Mouse (Mus musculus): ENCODE data around the gene Hhipl1. TPM values are rescaled to one million over a fixed set of nuclear protein-coding genes. Genes with fewer than 3 reads are reported as not detected.

Hhipl1 gene
- polyA plus RNA-seq, 1 experiment from 2014 or later = 0.82 TPM

DNA sequence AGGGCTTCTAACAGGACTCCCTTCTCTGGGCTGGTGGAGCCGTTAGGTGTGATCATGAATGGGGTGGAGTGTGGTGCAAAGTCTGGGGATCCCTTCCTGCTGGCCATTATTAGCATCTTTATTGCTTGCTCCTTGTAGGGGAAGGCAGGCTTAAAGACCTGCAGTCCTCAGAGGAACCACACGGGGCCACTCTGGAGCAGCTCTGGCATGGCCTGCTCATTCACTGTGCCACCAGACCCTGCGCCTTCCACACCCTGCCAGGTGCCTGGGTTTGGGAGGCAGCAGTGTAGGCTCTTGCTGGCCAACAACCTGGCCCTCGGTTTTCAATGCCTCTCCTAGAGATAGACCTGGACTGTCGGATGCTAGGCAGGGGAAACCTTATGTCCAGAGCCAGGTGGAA lies 57.7 kb downstream of the Hhipl1 start:
- Histone ChIP-seq H3K9ac (no peak overlapping the region), H3K27me3 (ENCODE audit: insufficient read depth, low read length) (no peaks in the 10 kb centered on the region), H3K4me3 (ENCODE audit: low read depth, low read length) (no peak overlapping the region), H3K36me3 (ENCODE audit: insufficient read depth) (no peaks in the 10 kb centered on the region), H3K27ac (ENCODE audit: low read depth) (no peak overlapping the region), H3K4me2 (no peak overlapping the region), H3K4me1 (ENCODE audit: insufficient read depth) (peaks cover 20% of the 10 kb centered on the region), H3K9me3 (ENCODE audit: low read depth, low read length) (no peaks in the 10 kb centered on the region)
- DNase-seq (peak; percentile 94), ATAC-seq (ENCODE audit: insufficient read depth) (peak; percentile 74)
- WGBS = 11% methylated on average over 5 of the region's 5 CpGs
- peak; percentile 98 for TF ChIP-seq CTCF (IDR thresholded peaks at IDR 0.05; ENCODE audit: low read depth)

DNA sequence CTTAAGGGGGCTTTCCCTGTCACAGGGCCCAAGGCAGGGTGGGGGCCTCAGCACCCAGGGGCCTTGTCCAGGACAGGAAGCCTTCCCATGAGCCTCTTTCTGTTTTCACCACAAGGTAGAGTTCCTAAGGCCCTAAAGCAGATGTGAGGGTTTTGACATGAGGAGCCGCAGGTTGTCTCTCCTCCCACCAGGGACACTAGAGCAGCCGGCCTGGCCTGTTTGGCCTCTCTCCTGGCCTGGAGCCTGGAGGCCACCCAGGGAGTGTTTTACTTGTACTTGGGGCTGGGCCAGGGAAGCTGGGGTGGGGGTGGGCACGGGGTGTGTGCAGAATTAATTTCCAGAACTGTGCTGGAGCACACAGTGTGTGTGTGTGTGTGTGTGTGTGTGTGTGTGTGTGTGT lies 59.3 kb downstream of the Hhipl1 start:
- DNase-seq (peak; percentile 90), ATAC-seq (ENCODE audit: insufficient read depth) (peak; percentile 74)
- Histone ChIP-seq H3K4me1 (ENCODE audit: insufficient read depth) (peaks cover 30% of the 10 kb centered on the region), H3K9ac (no peak overlapping the region), H3K9me3 (ENCODE audit: low read depth, low read length) (no peaks in the 10 kb centered on the region), H3K4me2 (no peak overlapping the region), H3K36me3 (ENCODE audit: insufficient read depth) (no peaks in the 10 kb centered on the region), H3K27me3 (ENCODE audit: insufficient read depth, low read length) (no peaks in the 10 kb centered on the region), H3K27ac (ENCODE audit: low read depth) (peak overlapping the region; percentile 55; the same call in 1 of the 2 replicates), H3K4me3 (ENCODE audit: low read depth, low read length) (no peak overlapping the region)
- 7% methylated on average over 3 of the region's 3 CpGs for WGBS
- TF ChIP-seq CTCF (IDR thresholded peaks at IDR 0.05; ENCODE audit: low read depth) = peak; percentile 57

DNA sequence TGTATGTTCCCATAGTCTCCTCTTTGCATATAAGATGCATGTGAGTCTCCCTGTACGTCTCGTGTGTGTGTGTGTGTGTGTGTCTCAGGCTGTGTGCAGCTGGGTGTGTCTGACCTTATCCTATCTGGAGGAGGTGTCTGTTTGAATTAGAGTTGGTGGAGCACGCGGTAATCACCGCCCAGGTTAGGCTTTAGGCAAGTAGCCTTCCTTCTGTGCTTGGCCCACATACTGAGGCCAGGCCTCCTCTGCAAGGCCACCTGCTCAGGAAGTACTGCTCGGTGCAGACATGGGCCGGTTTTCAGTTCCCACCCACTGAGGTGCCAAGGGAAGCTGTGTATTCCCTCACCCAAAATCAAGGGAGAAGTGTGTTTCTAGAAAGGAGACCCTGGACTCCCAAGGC lies 59.8 kb downstream of the Hhipl1 start:
- DNase-seq (no peak), ATAC-seq (ENCODE audit: insufficient read depth) (no peak)
- TF ChIP-seq CTCF (IDR thresholded peaks at IDR 0.05; ENCODE audit: low read depth) = no peak
- Histone ChIP-seq H3K27me3 (ENCODE audit: insufficient read depth, low read length) (no peaks in the 10 kb centered on the region), H3K36me3 (ENCODE audit: insufficient read depth) (no peaks in the 10 kb centered on the region), H3K27ac (ENCODE audit: low read depth) (no peak overlapping the region; the same call in 1 of the 2 replicates), H3K9ac (no peak overlapping the region), H3K9me3 (ENCODE audit: low read depth, low read length) (no peaks in the 10 kb centered on the region), H3K4me3 (ENCODE audit: low read depth, low read length) (no peak overlapping the region), H3K4me1 (ENCODE audit: insufficient read depth) (peaks cover 35% of the 10 kb centered on the region), H3K4me2 (no peak overlapping the region)
- 23% methylated on average over 7 of the region's 7 CpGs for WGBS

DNA sequence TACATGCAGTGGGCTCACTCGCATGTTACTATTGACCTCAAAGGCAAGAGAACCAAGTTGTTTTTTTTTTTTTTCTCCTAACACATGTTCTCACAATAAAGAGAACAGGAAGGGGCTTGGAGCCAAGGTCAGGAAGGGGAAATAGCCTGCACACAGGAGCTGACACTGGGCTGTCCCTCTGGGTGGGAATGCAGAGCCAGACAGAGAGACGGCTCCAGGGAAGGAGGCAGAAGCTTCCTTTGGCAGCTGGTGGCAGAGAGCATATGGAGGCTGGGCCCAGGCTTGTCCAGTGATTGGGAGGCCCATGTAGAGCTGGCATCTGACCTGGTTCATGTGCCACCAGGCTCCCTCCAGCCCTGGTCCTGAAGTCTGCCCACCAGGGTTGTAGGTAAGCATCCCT lies 61.8 kb downstream of the Hhipl1 start:
- Histone ChIP-seq H3K9ac (no peak overlapping the region), H3K27ac (ENCODE audit: low read depth) (no peak overlapping the region; the same call in 1 of the 2 replicates), H3K4me1 (ENCODE audit: insufficient read depth) (peaks cover 42% of the 10 kb centered on the region), H3K27me3 (ENCODE audit: insufficient read depth, low read length) (no peaks in the 10 kb centered on the region), H3K4me2 (no peak overlapping the region), H3K4me3 (ENCODE audit: low read depth, low read length) (no peak overlapping the region), H3K36me3 (ENCODE audit: insufficient read depth) (no peaks in the 10 kb centered on the region), H3K9me3 (ENCODE audit: low read depth, low read length) (no peaks in the 10 kb centered on the region)
- ATAC-seq (ENCODE audit: insufficient read depth) = no peak
- WGBS = 75% methylated on average over 2 of the region's 2 CpGs
- peak; percentile 24 for DNase-seq
- no peak for TF ChIP-seq CTCF (IDR thresholded peaks at IDR 0.05; ENCODE audit: low read depth)

- H3K9me3 ChIP-seq (ENCODE audit: low read depth, low read length) = no peaks in the 10 kb centered on the region
- H3K4me1 ChIP-seq (ENCODE audit: insufficient read depth) = peaks cover 42% of the 10 kb centered on the region
- DNase-seq (peak; percentile 25), ATAC-seq (ENCODE audit: insufficient read depth) (no peak)
- no peak overlapping the region for H3K9ac ChIP-seq
- no peak for TF ChIP-seq CTCF (IDR thresholded peaks at IDR 0.05; ENCODE audit: low read depth)
- no peak overlapping the region for H3K4me2 ChIP-seq
- 58% methylated on average over 5 of the region's 5 CpGs for WGBS
- no peaks in the 10 kb centered on the region for H3K27me3 ChIP-seq (ENCODE audit: insufficient read depth, low read length)
- no peak overlapping the region for H3K4me3 ChIP-seq (ENCODE audit: low read depth, low read length)
- H3K36me3 ChIP-seq (ENCODE audit: insufficient read depth) = no peaks in the 10 kb centered on the region
- H3K27ac ChIP-seq (ENCODE audit: low read depth) = 0 out of 2 replicates have a peak overlapping the region, but pooled peaks have one; percentile 30
These were observed 62.9 kb downstream of the Hhipl1 start for GRCm38 (mm10) chr12:108368921-108369320.

DNA sequence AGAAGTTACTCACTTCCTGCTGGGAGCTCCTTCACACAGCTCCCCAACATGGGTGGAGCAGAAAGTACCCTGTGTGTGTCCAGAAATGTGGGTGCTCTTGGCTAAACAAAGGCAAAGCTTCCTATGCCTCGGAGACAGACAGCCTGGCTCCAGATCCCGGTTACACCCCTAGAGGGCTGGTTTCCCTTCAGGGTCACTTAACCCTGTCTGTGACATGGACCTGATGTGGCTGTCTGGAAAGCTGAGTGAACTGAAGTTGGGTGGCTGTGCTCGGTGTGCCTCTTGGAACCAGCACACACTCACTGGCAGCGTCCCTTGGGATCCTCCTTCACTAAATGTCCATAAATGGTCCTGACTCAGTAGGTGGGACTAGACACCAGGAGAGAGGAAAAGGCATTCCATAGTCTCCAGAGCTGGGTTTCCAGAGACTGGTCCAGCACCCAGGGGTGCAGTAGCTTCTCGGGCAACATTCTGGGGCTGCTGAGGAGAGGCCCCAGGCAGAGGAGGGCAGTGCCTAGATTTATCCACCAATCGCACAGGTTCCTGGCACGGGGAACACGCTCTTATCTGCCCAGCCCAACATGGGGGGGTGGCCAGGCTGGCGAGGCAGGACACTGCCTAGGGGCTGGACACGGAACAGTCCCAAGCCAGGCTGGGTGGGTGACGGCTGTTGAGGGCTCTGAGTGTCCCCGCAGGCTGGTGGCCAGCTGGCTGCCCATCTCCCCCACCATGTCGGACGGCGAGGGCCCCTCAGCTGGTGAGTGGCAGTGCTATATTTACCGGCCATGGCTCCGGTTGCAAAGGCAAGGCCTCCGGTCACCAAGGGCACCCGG lies 64.7 kb downstream of the Hhipl1 start, which contains the start of gene Eml1:
Gene Eml1 (plus strand): TSS at position 362 of the 833 bp plus-strand sequence.
- H3K4me2 ChIP-seq = peak within 1 kb of the TSS; percentile 47
- peak within 1 kb of the TSS; percentile 23 for H3K4me3 ChIP-seq (ENCODE audit: low read depth, low read length)
- ATAC-seq (ENCODE audit: insufficient read depth) = peak; percentile 74
- peak within 1 kb of the TSS; percentile 90 for H3K27ac ChIP-seq (ENCODE audit: low read depth)
- peak; percentile 90 for DNase-seq
- H3K36me3 ChIP-seq (ENCODE audit: insufficient read depth) = no peaks in the 10 kb centered on the region
- no peaks in the 10 kb centered on the region for H3K9me3 ChIP-seq (ENCODE audit: low read depth, low read length)
- TF ChIP-seq CTCF (IDR thresholded peaks at IDR 0.05; ENCODE audit: low read depth) = peak; percentile 43
- WGBS = 45% methylated on average over 19 of the region's 19 CpGs
- H3K27me3 ChIP-seq (ENCODE audit: insufficient read depth, low read length) = no peaks in the 10 kb centered on the region
- H3K9ac ChIP-seq = peak within 1 kb of the TSS; percentile 29
- H3K4me1 ChIP-seq (ENCODE audit: insufficient read depth) = peaks cover 27% of the 10 kb centered on the region

DNA sequence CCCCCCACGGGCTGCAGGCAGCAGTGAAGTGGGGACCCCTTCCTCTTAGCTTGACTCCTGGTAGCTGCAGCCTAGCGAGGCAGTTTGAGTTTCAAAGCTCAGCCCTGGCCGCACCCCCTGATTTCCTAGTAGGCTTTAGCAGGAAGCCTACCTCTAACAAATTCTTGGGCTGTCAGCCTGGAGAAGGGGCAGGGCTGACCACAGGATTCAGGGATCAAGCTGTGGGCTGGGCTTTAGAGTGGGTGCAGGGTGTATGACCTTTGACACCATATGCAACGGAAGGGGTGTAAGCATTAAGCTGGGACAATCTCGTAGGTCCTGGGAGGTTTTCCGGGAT lies 65.3 kb downstream of the Hhipl1 start:
- 58% methylated on average over 6 of the region's 6 CpGs for WGBS
- DNase-seq (peak; percentile 27), ATAC-seq (ENCODE audit: insufficient read depth) (peak; percentile 7; the same call in 1 of the 2 replicates)
- Histone ChIP-seq H3K27me3 (ENCODE audit: insufficient read depth, low read length) (no peaks in the 10 kb centered on the region), H3K36me3 (ENCODE audit: insufficient read depth) (no peaks in the 10 kb centered on the region), H3K4me2 (peak overlapping the region; percentile 47), H3K4me3 (ENCODE audit: low read depth, low read length) (peak overlapping the region; percentile 23), H3K4me1 (ENCODE audit: insufficient read depth) (peaks cover 22% of the 10 kb centered on the region), H3K9ac (peak overlapping the region; percentile 29), H3K9me3 (ENCODE audit: low read depth, low read length) (no peaks in the 10 kb centered on the region), H3K27ac (ENCODE audit: low read depth) (peak overlapping the region; percentile 90)
- TF ChIP-seq CTCF (IDR thresholded peaks at IDR 0.05; ENCODE audit: low read depth) = no peak

Measured in lung, embryonic 14.5 days (tissue).